Mouse (Mus musculus) layer of hippocampus, adult 8-10 months (tissue): ENCODE measurements at regions not wholly inside any gene's neighbourhood (a gene's known extent, or its start where the extent isn't known, plus 50 kb on each side); places are given as distances from the start of the nearest gene placed in this dataset.

ENCODE experiments used
- DNase-seq, 2 experiments: peaks; one replicate each; pipeline ENCODE4 v3.0.0; 2022; ENCODE audit warnings: low spot score in 2 of 2

DNA sequence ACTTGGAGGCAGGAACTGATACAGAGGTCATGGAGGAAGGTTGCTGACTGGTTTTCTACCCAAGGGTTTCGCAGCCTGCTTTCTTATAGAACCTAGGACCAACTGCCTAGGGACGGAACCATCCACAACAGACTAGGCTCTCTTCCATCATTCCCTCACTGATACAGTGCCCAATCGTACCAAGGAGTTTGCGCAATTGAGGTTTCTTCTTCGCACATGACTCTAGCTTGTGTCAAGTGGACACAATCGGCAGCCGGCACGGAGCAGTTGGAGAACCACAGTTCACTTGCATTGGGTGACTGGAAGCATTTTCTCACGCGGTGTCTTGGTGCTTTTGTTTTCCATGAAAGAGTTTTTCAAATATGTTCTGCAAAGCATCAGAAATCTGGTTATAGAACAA lies 149.1 kb upstream of the Dyrk2 start:
- DNase-seq: no peak

DNA sequence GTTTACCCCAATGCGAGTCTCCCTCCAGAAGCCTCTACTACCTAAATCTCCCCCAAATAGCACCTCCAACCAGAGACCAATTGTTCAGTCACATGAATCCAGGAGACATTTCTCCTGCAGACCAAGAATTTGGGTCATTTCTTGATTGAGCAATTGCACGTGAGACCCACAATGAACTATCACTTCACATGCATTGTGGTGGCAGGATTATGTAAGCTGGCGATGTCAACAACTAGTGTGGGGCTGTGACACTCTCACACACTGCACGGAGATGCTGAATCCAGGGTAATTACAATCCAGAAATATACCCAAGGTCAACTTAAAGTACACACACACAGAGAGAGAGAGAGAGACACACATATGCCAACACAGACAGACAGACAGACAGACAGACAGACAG lies 148.5 kb upstream of the Dyrk2 start:
- no peak for DNase-seq

GRCm38 (mm10) chr10:119016104-119016503 lies 146.1 kb upstream of the Dyrk2 start:
- DNase-seq: no peak

DNA sequence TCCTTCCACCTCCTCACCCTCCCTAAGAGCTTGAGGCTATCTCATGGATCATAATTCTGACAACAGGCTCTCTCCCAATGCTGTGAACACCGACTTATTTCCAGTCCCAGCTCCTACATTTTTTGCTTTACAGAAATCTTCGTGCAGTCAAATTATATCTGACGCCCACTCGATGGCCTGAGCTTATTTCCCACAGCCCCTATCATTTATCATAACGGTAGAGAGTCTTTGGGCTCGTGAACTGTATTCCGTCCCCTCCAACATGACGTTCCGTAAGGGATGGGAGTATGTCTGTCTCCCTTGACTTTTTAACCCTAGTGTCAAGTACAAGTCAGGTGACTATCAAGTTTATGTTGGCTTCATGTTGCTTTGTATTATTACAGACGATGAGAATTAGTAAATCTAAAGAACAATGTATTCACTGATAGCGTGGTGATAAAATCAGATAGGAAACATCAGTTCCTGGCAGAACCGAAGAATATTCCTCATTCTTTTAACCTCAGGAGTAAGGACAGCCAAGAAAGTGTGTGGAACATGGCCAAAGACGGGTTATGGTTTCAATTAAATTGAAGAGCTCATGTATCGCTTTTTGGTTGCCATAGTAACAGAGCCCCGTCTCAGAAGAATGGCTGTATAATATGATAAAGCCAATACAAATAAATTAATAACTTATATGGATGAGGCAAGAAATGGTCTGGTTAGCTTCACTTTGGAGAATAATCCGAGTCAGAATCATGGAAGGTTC lies 145.5 kb upstream of the Dyrk2 start:
- no peak for DNase-seq

DNA sequence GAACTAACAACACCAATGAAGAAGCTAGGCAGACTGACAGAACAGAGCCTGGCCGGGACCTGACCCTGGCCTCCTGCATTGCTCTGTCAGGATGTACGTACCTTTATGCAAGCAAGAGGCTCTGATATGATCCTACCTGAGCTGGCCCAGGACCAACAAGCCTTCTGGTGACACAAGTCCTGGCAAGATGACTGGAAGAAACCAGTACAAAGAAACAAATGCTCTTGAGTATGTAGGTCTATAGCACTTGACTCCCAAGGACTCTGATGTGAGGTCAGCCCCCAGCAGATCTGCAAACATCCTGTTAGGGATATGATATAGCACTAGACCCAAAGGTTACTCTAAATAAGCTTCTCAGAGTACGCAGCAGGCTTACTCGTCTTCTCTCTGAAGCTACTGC lies 144.7 kb upstream of the Dyrk2 start:
- no peak for DNase-seq

- no peak for DNase-seq
Measured at GRCm38 (mm10) chr10:119013758-119014157, 143.7 kb upstream of the Dyrk2 start.

DNA sequence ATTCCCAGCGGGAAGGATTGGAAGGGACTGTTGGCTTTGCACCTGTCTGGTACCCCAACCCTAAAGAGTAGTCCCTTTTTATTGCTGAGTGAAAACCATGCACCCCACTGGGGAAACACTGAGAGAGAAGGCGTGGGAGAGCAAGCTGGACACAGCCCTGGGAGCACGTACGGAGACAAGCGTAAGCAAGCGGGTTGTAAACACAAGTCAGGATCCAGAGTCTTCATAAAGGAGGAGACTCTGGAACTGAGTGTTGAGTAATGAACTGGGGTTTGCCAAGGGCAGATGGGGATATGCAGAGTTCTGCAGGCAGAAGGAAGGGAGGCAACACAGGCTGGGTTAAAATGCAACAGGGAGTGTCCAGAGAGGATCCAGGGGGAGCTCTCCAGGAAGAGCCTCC lies 141.5 kb upstream of the Dyrk2 start:
- no peak for DNase-seq

DNA sequence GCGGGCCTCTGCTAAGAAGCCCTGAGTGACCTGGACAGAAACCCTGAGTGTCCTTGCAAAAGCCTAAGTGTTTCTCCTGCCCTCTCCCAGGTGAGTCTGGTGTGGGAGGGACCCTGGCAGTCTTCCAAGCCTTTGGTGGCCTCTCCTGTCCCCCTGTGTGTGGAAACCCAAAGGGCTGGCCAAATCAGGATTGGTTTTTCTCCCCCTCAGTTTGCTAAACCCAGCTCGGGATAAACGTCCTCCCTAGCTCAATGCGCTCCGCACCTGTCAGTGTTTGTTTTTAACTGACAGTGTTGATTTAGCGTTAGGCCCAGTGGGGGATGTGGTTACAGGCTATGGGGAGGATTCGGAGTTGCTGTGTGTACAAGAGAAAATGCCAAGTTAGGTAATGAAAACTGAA lies 140.9 kb upstream of the Dyrk2 start:
- no peak for DNase-seq

GRCm38 (mm10) chr10:119006866-119007575 lies 137.0 kb upstream of the Dyrk2 start:
- peak in 1 of 2 experiments; percentile 28 for DNase-seq

DNA sequence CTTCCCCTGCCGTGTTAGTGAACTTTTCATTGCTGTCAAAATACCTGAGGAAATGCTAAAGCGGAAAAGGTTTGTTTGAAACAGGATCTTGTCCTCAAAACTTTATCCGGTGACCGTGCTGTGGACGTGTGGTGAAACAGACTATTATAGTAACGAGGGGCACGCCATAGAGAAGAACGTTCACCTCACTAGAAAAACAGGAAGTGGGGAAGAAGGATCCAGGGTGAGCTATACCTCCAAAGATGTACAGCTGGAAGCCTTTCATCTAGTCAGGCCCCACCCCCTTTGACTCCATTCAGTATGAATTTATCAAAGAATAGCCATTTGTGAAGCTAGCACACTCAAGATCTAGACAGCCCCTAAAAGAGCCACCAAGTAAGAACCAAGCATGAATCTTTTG lies 135.5 kb upstream of the Dyrk2 start:
- no peak for DNase-seq

DNA sequence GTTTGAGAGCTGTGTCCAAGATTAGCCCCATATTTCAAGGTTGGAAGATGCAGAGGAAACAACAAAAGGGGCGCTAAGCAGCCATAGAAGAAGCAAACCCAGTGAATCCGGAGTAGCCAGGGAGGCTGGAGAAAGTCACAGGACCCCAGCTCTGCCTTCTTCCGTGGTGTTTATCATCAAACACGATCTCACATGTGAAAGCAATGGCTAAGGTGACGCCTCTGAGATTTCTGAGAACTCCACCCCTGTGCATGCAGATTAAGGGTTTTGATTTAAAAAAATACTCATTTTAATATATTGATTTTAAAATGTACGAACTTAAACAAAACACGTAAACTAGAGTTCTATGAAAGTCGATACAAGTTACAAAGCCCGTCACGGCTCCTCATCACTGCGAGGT lies 134.4 kb upstream of the Dyrk2 start:
- DNase-seq: no peak

GRCm38 (mm10) chr10:119003839-119004238 lies 133.8 kb upstream of the Dyrk2 start:
- DNase-seq: no peak

DNA sequence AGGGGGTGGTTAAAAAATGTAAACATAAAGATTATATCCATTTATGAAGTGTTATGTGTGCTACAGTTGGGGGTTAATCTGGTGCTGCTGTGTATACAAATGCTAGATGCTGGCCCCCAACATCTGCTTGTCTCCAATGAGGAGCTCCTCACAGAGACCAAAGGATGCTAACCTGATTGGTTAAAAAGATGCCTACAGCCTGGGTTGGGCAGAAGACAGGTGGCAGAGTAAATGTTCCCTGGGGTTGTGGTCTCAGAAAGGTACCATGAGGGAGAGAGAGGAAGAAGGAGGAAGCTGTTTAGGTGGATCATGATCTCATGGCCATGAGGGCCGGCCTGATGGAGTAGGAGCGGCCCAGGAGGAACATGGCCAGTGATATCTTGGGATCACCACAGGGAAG lies 133.0 kb upstream of the Dyrk2 start:
- DNase-seq: no peak

- DNase-seq: no peak
Measured at GRCm38 (mm10) chr10:119001895-119002294, 131.9 kb upstream of the Dyrk2 start.

DNA sequence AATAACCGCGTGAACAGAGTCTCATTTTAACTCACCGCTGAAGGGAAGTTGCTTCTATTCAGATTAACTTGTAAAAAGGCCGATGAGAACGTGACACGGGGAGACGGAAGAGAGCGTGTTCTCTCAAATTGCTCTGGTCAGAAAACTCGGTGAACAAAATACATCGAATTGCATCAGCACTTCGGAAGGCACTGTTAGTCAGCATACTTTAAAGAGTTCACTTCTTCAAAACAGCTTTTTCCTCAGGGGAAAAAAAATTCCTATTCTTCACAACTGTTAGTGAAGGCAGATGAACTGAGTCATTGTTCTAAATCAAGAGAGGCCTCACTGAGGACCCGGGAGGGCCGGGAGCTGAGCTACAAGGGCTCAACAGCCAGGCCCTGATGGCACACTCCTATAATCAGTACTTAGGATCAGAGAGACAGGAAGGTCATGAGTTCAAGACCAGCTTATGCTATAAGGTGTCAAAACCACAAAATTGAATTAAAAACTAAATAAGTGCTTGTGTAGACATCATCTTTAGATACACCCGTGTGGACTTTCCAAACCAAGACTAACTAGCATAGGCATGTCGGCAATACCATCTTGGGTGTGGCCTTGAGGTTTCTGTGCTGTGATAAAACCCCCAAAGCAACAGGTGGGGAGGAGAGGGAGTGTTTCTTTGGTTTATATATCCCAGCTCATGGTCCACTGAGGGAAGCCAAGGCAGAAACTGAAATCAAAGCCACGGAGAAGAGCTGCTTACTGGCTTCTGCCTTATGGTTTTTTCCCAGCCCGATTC lies 131.2 kb upstream of the Dyrk2 start:
- no peak for DNase-seq

DNA sequence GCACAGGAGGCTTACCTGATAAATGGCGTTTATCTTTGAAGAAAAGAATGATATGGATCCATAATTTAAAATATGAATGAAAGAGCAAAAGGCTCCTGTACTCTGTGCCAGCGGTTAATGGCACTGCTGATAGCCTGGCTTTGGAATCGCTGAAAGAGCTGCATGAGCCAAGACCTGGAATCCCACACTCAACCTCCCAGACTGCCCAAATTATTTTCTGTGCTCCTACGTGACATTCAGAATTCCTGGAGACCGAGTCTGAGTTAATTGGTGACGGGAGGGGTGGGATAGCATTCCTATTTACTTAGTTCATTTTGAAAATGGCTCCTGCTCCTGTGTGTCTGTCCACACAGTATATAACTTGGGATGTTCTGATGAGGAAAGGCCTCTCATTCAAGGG lies 129.0 kb upstream of the Dyrk2 start:
- DNase-seq: no peak

- DNase-seq: no peak
Measured at GRCm38 (mm10) chr10:118997034-118997433, 127.0 kb upstream of the Dyrk2 start.

DNA sequence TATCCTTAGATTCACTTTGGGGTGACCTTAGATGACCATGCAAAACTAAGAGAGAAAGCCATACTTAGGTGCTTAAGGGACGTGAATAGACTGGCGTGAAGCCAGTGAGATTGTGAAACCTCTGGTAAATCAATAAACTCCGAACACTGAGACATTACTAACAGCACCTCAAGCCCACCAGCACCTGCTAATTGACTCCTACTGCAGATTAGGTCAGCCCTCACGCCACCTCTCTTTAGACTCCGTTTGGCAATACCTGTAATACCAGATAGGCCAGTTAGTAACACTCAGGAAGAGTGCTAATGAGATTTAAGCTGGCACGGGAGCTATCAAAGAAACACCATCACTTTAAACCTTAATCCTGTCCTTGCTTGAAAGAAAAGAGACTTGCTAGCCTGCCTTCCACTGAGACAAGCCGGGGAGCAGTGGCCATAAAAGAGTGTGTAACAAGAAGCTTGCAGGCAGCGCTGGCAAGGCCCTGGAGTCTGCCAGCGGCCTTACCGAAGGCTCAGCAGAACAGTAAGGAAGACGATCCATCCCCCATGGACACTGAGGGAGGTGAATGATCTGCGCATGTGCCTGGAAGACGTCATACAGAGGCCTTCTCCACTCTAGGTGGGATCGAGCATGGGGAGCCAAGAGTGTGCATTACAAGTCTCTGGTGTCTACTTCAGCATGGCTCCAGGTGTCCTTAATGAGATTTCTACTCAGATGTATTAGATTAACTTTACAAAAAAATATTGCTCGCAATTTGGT lies 124.0 kb upstream of the Dyrk2 start:
- no peak for DNase-seq

DNA sequence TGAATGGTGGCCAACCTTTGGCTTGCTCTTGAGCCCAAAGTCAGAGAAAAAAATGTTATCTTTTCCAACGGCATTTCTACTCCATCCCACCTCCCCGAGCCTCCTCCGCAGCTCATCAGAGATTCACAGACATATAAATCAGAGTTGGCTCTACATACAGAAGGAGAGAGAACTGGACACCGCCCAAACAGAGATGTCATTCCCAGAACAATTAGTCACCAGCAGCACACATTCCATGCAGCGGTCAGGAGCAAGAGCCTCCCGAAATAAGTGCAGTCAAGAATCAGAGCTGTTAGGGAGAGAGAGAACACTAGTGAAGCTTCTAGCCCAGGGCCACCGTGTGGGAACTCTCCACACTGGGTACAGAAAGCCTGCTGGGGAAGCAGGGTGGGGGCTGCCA lies 121.2 kb upstream of the Dyrk2 start:
- peak; percentile 11 to 45 for DNase-seq

DNA sequence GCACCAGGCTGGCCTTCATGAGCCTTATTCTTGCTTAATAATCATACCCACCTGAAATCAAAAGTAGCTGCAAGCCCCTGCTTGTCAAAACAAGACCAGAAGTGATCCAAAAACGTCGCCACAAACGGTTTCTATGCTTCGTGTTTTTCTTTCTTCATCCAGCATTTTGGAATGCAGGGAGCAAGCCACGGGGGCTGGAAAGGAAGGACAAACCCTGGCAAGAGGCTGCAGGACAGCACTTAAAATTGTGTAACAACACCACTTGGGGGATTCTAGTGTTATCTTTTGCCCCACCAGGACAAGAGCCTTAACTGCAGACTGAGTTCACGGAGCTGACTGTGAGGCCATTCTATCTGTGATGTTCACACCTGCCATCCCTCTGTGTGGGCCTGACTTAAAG lies 120.5 kb upstream of the Dyrk2 start:
- DNase-seq: no peak

DNA sequence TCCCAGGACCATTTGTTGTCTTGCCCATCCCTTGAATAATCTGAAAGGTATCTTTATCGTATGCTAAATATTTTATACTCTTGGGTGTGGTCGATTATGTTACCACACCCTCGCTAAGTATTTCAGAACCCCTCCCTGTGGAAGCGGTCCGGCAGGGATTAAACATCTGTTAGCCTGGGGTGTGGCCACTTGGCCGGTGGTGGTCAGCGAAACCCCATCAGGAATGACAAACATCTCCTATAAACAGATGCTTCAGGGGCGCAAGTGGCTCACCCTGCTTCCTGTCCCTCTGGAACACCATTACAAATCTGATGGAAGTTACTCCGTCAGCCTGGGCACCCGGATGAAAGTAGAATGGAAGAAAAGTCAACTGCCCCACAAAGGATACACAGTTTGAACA lies 119.8 kb upstream of the Dyrk2 start:
- DNase-seq: no peak

DNA sequence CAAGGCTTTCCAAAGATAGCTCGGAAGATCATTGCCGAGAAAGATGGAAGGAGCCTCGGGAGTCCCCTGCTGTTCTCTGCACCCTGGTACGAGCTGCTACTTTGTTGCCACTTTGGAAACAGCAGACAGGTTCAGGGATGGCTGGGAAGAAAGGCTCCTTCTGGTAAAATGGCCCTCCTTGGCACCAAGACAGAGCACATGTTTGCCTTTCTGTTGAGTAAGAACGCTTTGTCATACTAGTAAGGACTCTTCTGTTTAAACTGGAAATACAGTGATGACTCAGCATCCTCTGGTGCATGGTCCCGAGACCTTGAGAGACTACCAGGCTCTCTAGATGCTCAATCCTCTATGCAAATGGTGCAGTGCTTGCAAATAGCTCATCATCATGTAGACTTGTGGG lies 118.2 kb upstream of the Dyrk2 start:
- peak; percentile 13 to 33 for DNase-seq
